Mouse (Mus musculus) CH12.LX (cell line): Measurements from ENCODE around the gene Gimap5. TPM values are rescaled to one million over a fixed set of nuclear protein-coding genes. Genes with fewer than 3 reads are reported as not detected.

Experiments used
- DNase-seq: peaks from one replicate; pipeline ENCODE4 v3.0.0-alpha.2; 2013; ENCODE audit errors: extremely low read depth
- H3K27ac ChIP-seq: 2 replicates; pipeline ENCODE4 v1.5.1; 2012; ENCODE audit warnings: low read depth, mild to moderate bottlenecking, control low read depth, moderate library complexity; ENCODE audit not compliant: insufficient read depth
- H3K27me3 ChIP-seq: replicated peaks from 2 replicates; pipeline ENCODE3; 2012; ENCODE audit warnings: inconsistent platforms
- H3K36me3 ChIP-seq, 2 experiments: replicated peaks in 1 of 2; 2 replicates each; pipeline versions ENCODE3 to v1.6.1; 2012; ENCODE audit warnings: inconsistent platforms in 1 of 2, low read length in 1 of 2, mild to moderate bottlenecking in 1 of 2, mixed read lengths in 1 of 2, moderate library complexity in 1 of 2; ENCODE audit not compliant: control insufficient read depth in 1 of 2, insufficient read depth in 1 of 2
- H3K4me1 ChIP-seq, 2 experiments: 2 replicates each; pipeline ENCODE4 v1.6.1; 2012; ENCODE audit warnings: inconsistent platforms in 1 of 2, moderate library complexity in 1 of 2; ENCODE audit not compliant: insufficient read depth in 2 of 2, control insufficient read depth in 1 of 2
- H3K4me2 ChIP-seq: 2 replicates; pipeline ENCODE4 v1.6.1; 2012; ENCODE audit warnings: low read depth, mild to moderate bottlenecking, control low read depth; ENCODE audit not compliant: poor library complexity, insufficient read depth, severe bottlenecking
- H3K4me3 ChIP-seq, 3 experiments: fragments of 150-350 bp in 1 of 3; sonication (generic) in 1 of 3; replicated peaks in 1 of 3; 2 replicates each; pipeline versions ENCODE3 to v1.5.1; 2011 to 2012; ENCODE audit warnings: low read depth in 2 of 3, low read length in 2 of 3, mild to moderate bottlenecking in 2 of 3, moderate library complexity in 2 of 3, control low read depth in 1 of 3, improper control_type of control experiment in 1 of 3, inconsistent platforms in 1 of 3, mixed read lengths in 1 of 3; ENCODE audit not compliant: poor library complexity in 1 of 3
- H3K79me2 ChIP-seq: replicated peaks from 2 replicates; pipeline ENCODE4 v1.6.1; 2012; ENCODE audit warnings: mild to moderate bottlenecking, moderate library complexity; ENCODE audit not compliant: control insufficient read depth, poor library complexity, insufficient read depth, severe bottlenecking; ENCODE audit errors: extremely low read depth
- H3K9ac ChIP-seq: 2 replicates; pipeline ENCODE4 v1.6.1; 2012; ENCODE audit warnings: low read depth, mild to moderate bottlenecking, control low read depth, moderate library complexity; ENCODE audit not compliant: insufficient read depth
- H3K9me3 ChIP-seq: replicated peaks from 2 replicates; pipeline ENCODE3; 2012; ENCODE audit warnings: low read length, inconsistent platforms, mixed read lengths
- BHLHE40 ChIP-seq: IDR thresholded peaks from 2 replicates; pipeline ENCODE4 v1.6.1; 2011; ENCODE audit warnings: mild to moderate bottlenecking, low read depth, low read length, improper control_type of control experiment
- CHD2 ChIP-seq: IDR thresholded peaks from 2 replicates; pipeline ENCODE4 v1.6.1; 2011; ENCODE audit warnings: low read length, improper control_type of control experiment
- CTCF ChIP-seq, 2 experiments: IDR thresholded peaks in 1 of 2; conservative IDR thresholded peaks in 1 of 2; 2 replicates each; pipeline ENCODE4 v1.5.1; 2011 to 2012; ENCODE audit warnings: low read depth in 2 of 2, low read length in 2 of 2, improper control_type of control experiment in 1 of 2, inconsistent platforms in 1 of 2, mild to moderate bottlenecking in 1 of 2, moderate library complexity in 1 of 2
- E2F4 ChIP-seq: IDR thresholded peaks from 2 replicates; pipeline ENCODE4 v1.6.1; 2011; ENCODE audit warnings: low read depth, low read length, improper control_type of control experiment; ENCODE audit not compliant: insufficient replicate concordance
- ELF1 ChIP-seq: IDR thresholded peaks from 2 replicates; pipeline ENCODE4 v1.6.1; 2014; ENCODE audit warnings: low read depth, mild to moderate bottlenecking, inconsistent platforms, low read length, improper control_type of control experiment
- ETS1 ChIP-seq: conservative IDR thresholded peaks from 2 replicates; pipeline ENCODE4 v1.6.1; 2012; ENCODE audit warnings: low read depth, mild to moderate bottlenecking, inconsistent platforms, low read length, improper control_type of control experiment, moderate library complexity
- GABPA ChIP-seq: IDR thresholded peaks from 2 replicates; pipeline ENCODE4 v1.6.1; 2012; ENCODE audit warnings: low read depth, low read length, improper control_type of control experiment, inconsistent platforms; ENCODE audit not compliant: insufficient replicate concordance
- HCFC1 ChIP-seq: IDR thresholded peaks from 2 replicates; pipeline ENCODE4 v1.6.1; 2012; ENCODE audit warnings: low read depth, mild to moderate bottlenecking, inconsistent platforms, low read length, improper control_type of control experiment
- IRF4 ChIP-seq: IDR thresholded peaks from 2 replicates; pipeline ENCODE4 v1.6.1; 2014; ENCODE audit warnings: low read depth, mild to moderate bottlenecking, inconsistent platforms, low read length, improper control_type of control experiment
- JUN ChIP-seq: IDR thresholded peaks from 2 replicates; pipeline ENCODE4 v1.6.1; 2011; ENCODE audit warnings: low read depth, mild to moderate bottlenecking, low read length, improper control_type of control experiment, moderate library complexity; ENCODE audit not compliant: insufficient read depth
- JUND ChIP-seq: conservative IDR thresholded peaks from 2 replicates; pipeline ENCODE4 v1.6.1; 2011; ENCODE audit warnings: low read depth, low read length, improper control_type of control experiment
- KAT2A ChIP-seq: IDR thresholded peaks from 2 replicates; pipeline ENCODE4 v1.6.1; 2012; ENCODE audit warnings: low read length, improper control_type of control experiment, inconsistent platforms; ENCODE audit not compliant: insufficient replicate concordance
- MAFK ChIP-seq: IDR thresholded peaks from 2 replicates; pipeline ENCODE4 v1.6.1; 2011; ENCODE audit warnings: low read length, improper control_type of control experiment; ENCODE audit not compliant: insufficient replicate concordance
- MAX ChIP-seq: IDR thresholded peaks from 2 replicates; pipeline ENCODE4 v1.6.1; 2011; ENCODE audit warnings: low read length, improper control_type of control experiment
- MAZ ChIP-seq: IDR thresholded peaks from 2 replicates; pipeline ENCODE4 v1.6.1; 2012; ENCODE audit warnings: low read depth, mild to moderate bottlenecking, inconsistent platforms, low read length, improper control_type of control experiment, moderate library complexity
- MXI1 ChIP-seq: IDR thresholded peaks from 2 replicates; pipeline ENCODE4 v1.6.1; 2011; ENCODE audit warnings: mild to moderate bottlenecking, low read depth, low read length, improper control_type of control experiment
- MYC ChIP-seq: IDR thresholded peaks from 2 replicates; pipeline ENCODE4 v1.6.1; 2011; ENCODE audit warnings: low read depth, mild to moderate bottlenecking, improper control_type of control experiment, low read length
- NELFE ChIP-seq: IDR thresholded peaks from 2 replicates; pipeline ENCODE4 v1.6.1; 2011; ENCODE audit warnings: low read depth, low read length, improper control_type of control experiment
- NRF1 ChIP-seq: IDR thresholded peaks from 2 replicates; pipeline ENCODE4 v1.6.1; 2014; ENCODE audit warnings: low read depth, mild to moderate bottlenecking, inconsistent platforms, low read length, improper control_type of control experiment, moderate library complexity
- PAX5 ChIP-seq: IDR thresholded peaks from 2 replicates; pipeline ENCODE4 v1.6.1; 2012; ENCODE audit warnings: low read length, inconsistent platforms, mixed read lengths
- POLR2A ChIP-seq: IDR thresholded peaks from 2 replicates; pipeline ENCODE4 v1.6.1; 2011; ENCODE audit warnings: low read depth, mild to moderate bottlenecking, improper control_type of control experiment, low read length
- POLR2AphosphoS2 ChIP-seq: IDR thresholded peaks from 2 replicates; pipeline ENCODE4 v1.6.1; 2011; ENCODE audit warnings: low read depth, low read length, improper control_type of control experiment
- RAD21 ChIP-seq: IDR thresholded peaks from 2 replicates; pipeline ENCODE4 v1.6.1; 2011; ENCODE audit warnings: low read depth, mild to moderate bottlenecking, low read length, improper control_type of control experiment, moderate library complexity
- RCOR1 ChIP-seq: conservative IDR thresholded peaks from 2 replicates; pipeline ENCODE4 v1.6.1; 2012; ENCODE audit warnings: low read depth, mild to moderate bottlenecking, inconsistent platforms, low read length, improper control_type of control experiment
- SIN3A ChIP-seq: IDR thresholded peaks from 2 replicates; pipeline ENCODE4 v1.6.1; 2012; ENCODE audit warnings: low read length, improper control_type of control experiment, inconsistent platforms
- SMC3 ChIP-seq: IDR thresholded peaks from 2 replicates; pipeline ENCODE4 v1.6.1; 2011; ENCODE audit warnings: low read depth, low read length, improper control_type of control experiment
- TBP ChIP-seq: conservative IDR thresholded peaks from 2 replicates; pipeline ENCODE4 v1.6.1; 2011; ENCODE audit warnings: low read depth, low read length, improper control_type of control experiment
- TCF12 ChIP-seq: IDR thresholded peaks from 2 replicates; pipeline ENCODE4 v1.6.1; 2014; ENCODE audit warnings: low read depth, mild to moderate bottlenecking, inconsistent platforms, low read length, improper control_type of control experiment
- UBTF ChIP-seq: IDR thresholded peaks from 2 replicates; pipeline ENCODE4 v1.6.1; 2012; ENCODE audit warnings: low read depth, mild to moderate bottlenecking, inconsistent platforms, low read length, improper control_type of control experiment, moderate library complexity
- USF1 ChIP-seq: IDR thresholded peaks from 2 replicates; pipeline ENCODE4 v1.6.1; 2014; ENCODE audit warnings: low read depth, mild to moderate bottlenecking, inconsistent platforms, low read length, improper control_type of control experiment
- USF2 ChIP-seq: conservative IDR thresholded peaks from 2 replicates; pipeline ENCODE4 v1.6.1; 2011; ENCODE audit warnings: low read depth, low read length, improper control_type of control experiment
- ZC3H11A ChIP-seq: IDR thresholded peaks from 2 replicates; pipeline ENCODE4 v1.6.1; 2012; ENCODE audit warnings: low read depth, mild to moderate bottlenecking, inconsistent platforms, low read length, improper control_type of control experiment
- ZMIZ1 ChIP-seq: IDR thresholded peaks from 2 replicates; pipeline ENCODE4 v1.6.1; 2012; ENCODE audit warnings: low read depth, mild to moderate bottlenecking, inconsistent platforms, low read length, improper control_type of control experiment
- ZNF384 ChIP-seq: IDR thresholded peaks from 2 replicates; pipeline ENCODE4 v1.6.1; 2012; ENCODE audit warnings: low read depth, low read length, improper control_type of control experiment, inconsistent platforms
- dilution Hi-C: fragments of 300-500 bp; cut with MboI; formaldehyde crosslinking; loops from 2 replicates; pipeline ENCODE4 v1.14.3; 2020; ENCODE audit warnings: low sequenced_read_pairs; ENCODE audit not compliant: extremely low pct_unique_long_range_greater_than_20kb, extremely low pct_ligation_motif_present
- in situ Hi-C: fragments of 300-500 bp; cut with MboI; formaldehyde crosslinking; loops from 3 replicates; pipeline ENCODE4 v1.14.3; 2019; ENCODE audit warnings: low sequenced_read_pairs, low pct_ligation_motif_present, low pct_unique_long_range_greater_than_20kb, mixed read lengths
- polyA plus RNA-seq: library from polyadenylated mRNA; unstranded; fragments of >175 nt; gene quantifications from 2 replicates; pipeline ENCODE4 v1.2.1, GENCODE M21; 2012; ENCODE audit warnings: low read depth; ENCODE audit not compliant: insufficient read length
- total RNA-seq, 2 experiments: library from RNA; depleted of rRNA; stranded (reverse); fragments of 300-350 nt in 1 of 2; fragments of >200 nt in 1 of 2; gene quantifications; 2 replicates each; pipeline ENCODE4 v1.2.3; 2012 to 2014

Gene Gimap5
- total and polyA plus RNA-seq, 3 experiments = 56.9 to 82.1 (median 74.6) TPM

GRCm38 (mm10) chr6:48768178-48768869, 22.3 kb downstream of the Gimap5 start:
- TF ChIP-seq MAFK (no peak), RAD21 (peak; percentile 41), UBTF (0 out of 2 replicates have a peak, but pooled peaks have one; percentile 38), MXI1 (no peak), SIN3A (no peak; the same call in 1 of the 2 replicates), MAZ (no peak), BHLHE40 (peak; percentile 65), USF1 (no peak), ETS1 (no peak), GABPA (no peak), MAX (no peak), ZNF384 (no peak), NRF1 (no peak), ELF1 (peak; percentile 51; the same call in 1 of the 2 replicates), RCOR1 (no peak), NELFE (no peak), JUND (no peak), ZC3H11A (no peak), JUN (no peak), POLR2A (peak; percentile 60), HCFC1 (no peak), E2F4 (no peak), CHD2 (no peak), KAT2A (no peak), IRF4 (no peak), TCF12 (peak; percentile 41), SMC3 (peak; percentile 45), CTCF (conservative IDR thresholded peaks at IDR 0.05 in 1 of 2, IDR thresholded peaks at IDR 0.05 in 1 of 2; ENCODE audit: low read depth in 2 of 2, low read length in 2 of 2) (peak in 1 of 2 experiments; percentile 41; a peak in 2 of 4 replicates), USF2 (no peak), POLR2AphosphoS2 (no peak), ZMIZ1 (no peak), PAX5 (no peak), MYC (peak; percentile 42; the same call in 1 of the 2 replicates), TBP (peak; percentile 77)

More at GRCm38 (mm10) chr6:48768178-48768869, 22.3 kb downstream of the Gimap5 start:
- Histone ChIP-seq H3K27ac (peak overlapping the region; percentile 79), H3K4me3 (peak overlapping the region; percentile 45 to 77 (median 46)), H3K4me1 (peaks cover 17 to 51% of the 10 kb centered on the region in 2 experiments), H3K36me3 (peaks cover 25 to 28% of the 10 kb centered on the region in 2 experiments), H3K4me2 (peak overlapping the region; percentile 96), H3K9me3 (no peaks in the 10 kb centered on the region), H3K27me3 (no peaks in the 10 kb centered on the region), H3K79me2 (peaks cover 16% of the 10 kb centered on the region; the same call in 1 of the 2 replicates), H3K9ac (peak overlapping the region; percentile 95)
- peak; percentile 59 for DNase-seq
- dilution Hi-C loops = loop anchor here (25.0 kb wide), 1 partner anchor 131 kb away; the partner anchor contains the start of genes AI854703 and Gimap8
- in situ Hi-C loops = no loop called here
